ENCODE assay signal across 8 mouse cellular contexts in the genomic region with DNA sequence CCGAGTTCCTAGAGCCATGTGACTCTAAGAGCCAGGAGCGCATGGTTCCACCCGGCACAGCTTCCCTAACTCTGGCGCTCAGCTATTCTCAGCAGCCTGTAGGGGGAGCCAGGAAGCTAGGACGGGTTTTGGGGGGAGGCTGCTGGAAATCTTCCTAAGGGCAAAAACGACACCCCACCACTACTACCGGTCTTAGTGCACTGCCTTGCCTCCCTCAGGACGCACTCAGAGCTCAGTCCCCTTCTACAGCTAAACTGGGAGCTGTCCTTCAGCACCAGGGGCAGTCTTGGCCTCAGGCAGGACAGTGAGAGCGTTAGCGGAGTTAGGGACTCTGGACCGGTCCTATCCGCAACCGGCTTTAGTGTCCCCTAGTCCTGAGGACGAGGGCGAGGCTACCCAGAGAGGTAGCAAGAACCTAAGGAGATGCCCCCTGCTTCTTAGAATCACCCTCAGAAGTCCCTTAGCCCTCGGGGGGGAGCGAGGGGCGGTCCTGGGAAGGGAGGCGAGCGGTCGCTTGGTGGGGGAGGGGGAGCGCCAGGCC. TPM values are rescaled to one million over a fixed set of nuclear protein-coding genes. Genes with fewer than 3 reads are reported as not detected.
DNase-seq lines count a peak whose midpoint lies in the region; ATAC-seq lines count a peak whose summit lies in the region.

No protein-coding gene starts in this region.

- H3K4me2 ChIP-seq in heart, embryonic 13.5 days = peak overlapping the region; percentile 77
- H3K4me2 ChIP-seq in kidney, embryonic 15.5 days = peak overlapping the region; percentile 80
- peak overlapping the region; percentile 60 for H3K4me2 ChIP-seq in liver, embryonic 12.5 days
- H3K4me2 ChIP-seq in neural tube, embryonic 12.5 days (replicated peaks) = peak overlapping the region; percentile 63

- H3K4me3 ChIP-seq in heart, embryonic 13.5 days = peak overlapping the region; percentile 57
- H3K4me3 ChIP-seq in kidney, embryonic 15.5 days (replicated peaks) = peak overlapping the region; percentile 51
- H3K4me3 ChIP-seq in liver, embryonic 12.5 days = peak overlapping the region; percentile 42
- H3K4me3 ChIP-seq in neural tube, embryonic 12.5 days = peak overlapping the region; percentile 58

- 0 out of 2 replicates have a peak, but pooled peaks cover 5% of the 10 kb centered on the region for H3K4me1 ChIP-seq in heart, embryonic 13.5 days
- H3K4me1 ChIP-seq in kidney, embryonic 15.5 days = peaks cover 12% of the 10 kb centered on the region
- no peaks in the 10 kb centered on the region for H3K4me1 ChIP-seq in liver, embryonic 12.5 days
- H3K4me1 ChIP-seq in neural tube, embryonic 12.5 days = no peaks in the 10 kb centered on the region

- H3K36me3 ChIP-seq in heart, embryonic 13.5 days = no peaks in the 10 kb centered on the region
- no peaks in the 10 kb centered on the region for H3K36me3 ChIP-seq in kidney, embryonic 15.5 days
- no peaks in the 10 kb centered on the region for H3K36me3 ChIP-seq in liver, embryonic 12.5 days
- H3K36me3 ChIP-seq in neural tube, embryonic 12.5 days = no peaks in the 10 kb centered on the region

- H3K27ac ChIP-seq in heart, embryonic 13.5 days (replicated peaks) = no peak overlapping the region
- H3K27ac ChIP-seq in kidney, embryonic 15.5 days = no peak overlapping the region
- H3K27ac ChIP-seq in liver, embryonic 12.5 days = no peak overlapping the region
- H3K27ac ChIP-seq in neural tube, embryonic 12.5 days = 0 out of 2 replicates have a peak overlapping the region, but pooled peaks have one; percentile 26

- DNase-seq in urinary bladder, adult 18-20 months (ENCODE audit: low spot score in 2 of 2) = peak; percentile 15 to 16
- DNase-seq in urinary bladder, adult 2 months (ENCODE audit: low spot score) = no peak
- peak; percentile 67 for DNase-seq in embryo, embryonic 11.5 days (ENCODE audit: low read depth, low spot score)
- DNase-seq in yolk sac, embryonic 10.5 days (ENCODE audit: low spot score) = peak; percentile 69

- peaks cover 3% of the 10 kb centered on the region; the same call in 1 of the 2 replicates for H3K9me3 ChIP-seq in heart, embryonic 13.5 days
- no peaks in the 10 kb centered on the region for H3K9me3 ChIP-seq in kidney, embryonic 15.5 days (replicated peaks)
- H3K9me3 ChIP-seq in liver, embryonic 12.5 days (replicated peaks) = no peaks in the 10 kb centered on the region
- no peaks in the 10 kb centered on the region for H3K9me3 ChIP-seq in neural tube, embryonic 12.5 days

- WGBS in heart, embryonic 13.5 days = 10% methylated on average over 22 of the region's 22 CpGs
- WGBS in kidney, embryonic 15.5 days = 22% methylated on average over 21 of the region's 22 CpGs
- 16% methylated on average over 22 of the region's 22 CpGs for WGBS in liver, embryonic 12.5 days (ENCODE audit: insufficient replicate concordance)
- WGBS in neural tube, embryonic 12.5 days = 28% methylated on average over 21 of the region's 22 CpGs

- ATAC-seq in heart, embryonic 13.5 days (ENCODE audit: extremely low read depth, insufficient number of reproducible peaks, low FRiP score, low TSS enrichment) = no peak
- ATAC-seq in kidney, embryonic 15.5 days (replicated peaks; ENCODE audit: low FRiP score) = peak; percentile 91
- ATAC-seq in liver, embryonic 12.5 days = 0 out of 2 replicates have a peak, but pooled peaks have one; percentile 42
- ATAC-seq in neural tube, embryonic 12.5 days (ENCODE audit: low FRiP score, low read depth) = peak; percentile 67

- H3K9ac ChIP-seq in heart, embryonic 13.5 days = no peak overlapping the region
- no peak overlapping the region for H3K9ac ChIP-seq in kidney, embryonic 15.5 days
- no peak overlapping the region for H3K9ac ChIP-seq in liver, embryonic 12.5 days
- H3K9ac ChIP-seq in neural tube, embryonic 12.5 days = peak overlapping the region; percentile 65; the same call in 1 of the 2 replicates

- H3K27me3 ChIP-seq in heart, embryonic 13.5 days (replicated peaks) = peaks cover 89% of the 10 kb centered on the region
- peaks cover 89% of the 10 kb centered on the region for H3K27me3 ChIP-seq in kidney, embryonic 15.5 days
- H3K27me3 ChIP-seq in liver, embryonic 12.5 days (replicated peaks) = peaks cover 78% of the 10 kb centered on the region
- peaks cover 9% of the 10 kb centered on the region; the same call in 1 of the 2 replicates for H3K27me3 ChIP-seq in neural tube, embryonic 12.5 days (replicated peaks)

RNA-seq across cellular contexts. Expression of a gene that starts 1.4 kb away (rescaled TPM):
- 0.08 and 0.13 TPM in 2 replicates for polyA plus RNA-seq in urinary bladder, adult 2 months (2012; rRNA removed)
- 0.04 TPM in 1 of 2 replicates, not detected in the other for polyA plus RNA-seq in heart, embryonic 13.5 days (2015; fragmentation: Nextera tagmentation; extraction: Ambion mirVana)
- 0.04 TPM in 1 of 2 replicates, not detected in the other for polyA plus RNA-seq in kidney, embryonic 15.5 days (2015; fragmentation: Nextera tagmentation; extraction: Ambion mirVana)
- polyA plus RNA-seq in liver, embryonic 12.5 days (2016; fragmentation: Nextera tagmentation; extraction: Ambion mirVana) = not detected in 2 replicates
- polyA plus RNA-seq in neural tube, embryonic 12.5 days (2016; fragmentation: Nextera tagmentation; extraction: Ambion mirVana) = 0.89 and 1.1 TPM in 2 replicates
